Mouse (Mus musculus) C2C12 (cell line): ENCODE data around the gene Clk1.

Experiments
- CEBPB ChIP-seq: IDR thresholded peaks from one replicate; pipeline ENCODE4 v1.6.1; 2011; ENCODE audit warnings: low read depth, mild to moderate bottlenecking, control low read depth, moderate library complexity
- CTCF ChIP-seq: IDR thresholded peaks from one replicate; pipeline ENCODE4 v1.5.1; 2011; ENCODE audit not compliant: control insufficient read depth, insufficient read depth, insufficient read length
- FOSL1 ChIP-seq: IDR thresholded peaks from one replicate; pipeline ENCODE4 v1.8.0; 2011; ENCODE audit warnings: mild to moderate bottlenecking, low read length; ENCODE audit not compliant: poor library complexity, insufficient read depth, severe bottlenecking
- MAX ChIP-seq: IDR thresholded peaks from one replicate; pipeline ENCODE4 v1.6.1; 2011; ENCODE audit warnings: mild to moderate bottlenecking, control low read depth
- MYOG ChIP-seq: IDR thresholded peaks from one replicate; pipeline ENCODE4 v1.6.1; 2011; ENCODE audit not compliant: control insufficient read depth, insufficient read length; ENCODE audit errors: extremely low read depth
- USF1 ChIP-seq: IDR thresholded peaks from one replicate; pipeline ENCODE4 v1.6.1; 2011; ENCODE audit warnings: low read depth, mild to moderate bottlenecking, control low read depth, moderate library complexity

- TF ChIP-seq CTCF (no peak), MAX (no peak), FOSL1 (no peak), USF1 (no peak), MYOG (no peak), CEBPB (no peak)
These were observed 31.1 kb downstream of the Clk1 start, which contains the start of gene Bzw1 for GRCm38 (mm10) chr1:58392652-58393283.
